Mouse (Mus musculus) testis, adult 2 months (tissue): ENCODE measurements at regions not wholly inside any gene's neighbourhood (a gene's known extent, or its start where the extent isn't known, plus 50 kb on each side); places are given as distances from the start of the nearest gene placed in this dataset.

Experiments
- CTCF ChIP-seq: fragments of 200-500 bp; IDR thresholded peaks from 2 replicates; pipeline ENCODE4 v1.5.1; 2012; ENCODE audit warnings: low read depth, mild to moderate bottlenecking, inconsistent platforms, low read length, moderate library complexity; ENCODE audit not compliant: control insufficient read depth, insufficient read depth, insufficient replicate concordance
- POLR2A ChIP-seq: fragments of 200-500 bp; IDR thresholded peaks from 2 replicates; pipeline ENCODE4 v1.6.1; 2012; ENCODE audit warnings: low read depth, mild to moderate bottlenecking, inconsistent platforms, low read length, moderate library complexity; ENCODE audit not compliant: control insufficient read depth

- TF ChIP-seq CTCF (no peak), POLR2A (no peak)
Observed at GRCm38 (mm10) chr1:137669849-137670248, 505.7 kb downstream of the Ptprc start.
